Comparison of ENCODE assay signal across 18 mouse cellular contexts in the genomic region with DNA sequence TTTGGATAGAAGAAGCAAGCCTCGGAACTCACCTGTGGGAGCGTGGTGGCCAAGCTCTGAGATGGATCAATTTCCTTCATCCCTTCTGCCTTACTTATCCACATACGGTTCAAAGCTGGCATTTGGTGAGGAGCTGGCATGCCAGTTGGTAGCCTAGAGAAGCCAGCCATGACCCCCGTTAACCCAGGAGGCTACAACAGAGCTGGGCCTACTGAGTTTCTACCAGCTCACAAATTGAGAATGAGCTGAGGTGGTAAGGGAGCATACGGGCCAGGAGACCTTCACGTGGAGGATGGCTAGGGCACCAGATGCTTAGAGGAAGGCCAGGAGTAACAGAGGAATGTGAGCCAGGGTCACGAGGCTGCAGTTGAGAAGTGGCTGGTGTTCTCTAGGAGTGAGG.
"Had no signal": no experiment of that assay in that cellular context is flagged by ENCODE, and none has a peak within 500 bp of the region (broad histone marks: within the 10 kb centered on the region; RNA-seq: fewer than 3 reads in every experiment).

No protein-coding gene starts in this region.

- H3K36me3 ChIP-seq: midbrain, embryonic 10.5 days; midbrain, embryonic 12.5 days; neural tube, embryonic 13.5 days; neural tube, embryonic 15.5 days; stomach, embryonic 15.5 days had no signal

- DNase-seq: lung, adult 18-20 months; lung, embryonic 14.5 days; lung, postnatal 10 days; lung, postnatal 4 days; midbrain, embryonic 14.5 days; retina, postnatal 1 day; right cerebral cortex, adult 18-20 months; right cerebral cortex, postnatal 25 days; right cerebral cortex, postnatal 4 days; thymus, adult 18-20 months; thymus, postnatal 14 days; thymus, postnatal 36 days had no signal

- H3K27ac ChIP-seq: midbrain, embryonic 10.5 days; midbrain, embryonic 12.5 days; neural tube, embryonic 13.5 days; neural tube, embryonic 15.5 days; stomach, embryonic 15.5 days had no signal

- H3K4me1 ChIP-seq: midbrain, embryonic 10.5 days; midbrain, embryonic 12.5 days; neural tube, embryonic 13.5 days; neural tube, embryonic 15.5 days; stomach, embryonic 15.5 days had no signal

- H3K4me3 ChIP-seq: midbrain, embryonic 10.5 days; midbrain, embryonic 12.5 days; myocyte; neural tube, embryonic 13.5 days; neural tube, embryonic 15.5 days; stomach, embryonic 15.5 days had no signal

- H3K9me3 ChIP-seq: midbrain, embryonic 10.5 days; neural tube, embryonic 13.5 days; neural tube, embryonic 15.5 days; stomach, embryonic 15.5 days had no signal

- H3K27me3 ChIP-seq: midbrain, embryonic 12.5 days; neural tube, embryonic 13.5 days; neural tube, embryonic 15.5 days; stomach, embryonic 15.5 days had no signal

- H3K9ac ChIP-seq: lung, embryonic 14.5 days; midbrain, embryonic 12.5 days; neural tube, embryonic 13.5 days; neural tube, embryonic 15.5 days; stomach, embryonic 15.5 days had no signal
